Mouse (Mus musculus) hindbrain, embryonic 11.5 days (tissue): ENCODE data around the gene Kcnj9. TPM values are rescaled to one million over a fixed set of nuclear protein-coding genes. Genes with fewer than 3 reads are reported as not detected.
A peak's percentile ranks its signal among the peaks of the same experiment; 100 is the strongest.

Experiments used
- ATAC-seq: fragments of 200-750 bp; cut with Nextera tagmentation; 2 replicates; pipeline ENCODE4 v1.8.0; 2017; ENCODE audit warnings: mild to moderate bottlenecking, moderate TSS enrichment, moderate library complexity; ENCODE audit not compliant: low FRiP score
- DNase-seq: peaks from one replicate; pipeline ENCODE4 v3.0.0-alpha.2; 2015; ENCODE audit warnings: low spot score
- H3K27ac ChIP-seq: fragments of 300-500 bp; sonication (generic); 2 replicates; pipeline ENCODE4 v1.5.1; 2014; ENCODE audit warnings: mild to moderate bottlenecking, low read depth, low read length
- H3K27me3 ChIP-seq: fragments of 300-500 bp; sonication (generic); 2 replicates; pipeline ENCODE4 v1.6.1; 2014; ENCODE audit warnings: mild to moderate bottlenecking, low read length, moderate library complexity, mixed read lengths; ENCODE audit not compliant: control insufficient read depth, insufficient read depth
- H3K36me3 ChIP-seq: fragments of 300-500 bp; sonication (generic); 2 replicates; pipeline ENCODE4 v1.6.1; 2014; ENCODE audit warnings: mild to moderate bottlenecking, low read length, moderate library complexity, mixed read lengths; ENCODE audit not compliant: control insufficient read depth, insufficient read depth
- H3K4me1 ChIP-seq: fragments of 300-500 bp; sonication (generic); replicated peaks from 2 replicates; pipeline ENCODE4 v1.6.1; 2014; ENCODE audit warnings: low read length, mixed read lengths; ENCODE audit not compliant: control insufficient read depth, insufficient read depth
- H3K4me2 ChIP-seq: fragments of 300-500 bp; sonication (generic); replicated peaks from 2 replicates; pipeline ENCODE4 v1.6.1; 2014; ENCODE audit warnings: mild to moderate bottlenecking, low read depth, low read length
- H3K4me3 ChIP-seq: fragments of 300-500 bp; sonication (generic); 2 replicates; pipeline ENCODE4 v1.5.1; 2014; ENCODE audit warnings: low read depth, low read length
- H3K9ac ChIP-seq: fragments of 300-500 bp; sonication (generic); 2 replicates; pipeline ENCODE4 v1.6.1; 2014; ENCODE audit warnings: low read depth, low read length
- H3K9me3 ChIP-seq: fragments of 300-500 bp; sonication (generic); 2 replicates; pipeline ENCODE4 v1.6.1; 2016; ENCODE audit warnings: low read length; ENCODE audit not compliant: control insufficient read depth
- WGBS: fragments of 180-500 bp; shearing (Covaris S2); extraction: QIAGEN DNeasy Blood & Tissue Kit; methylation state at CpG from one replicate; pipeline ENCODE4 v1.1.7; 2014; 5-methylcytosine and 5-hydroxymethylcytosine counted together
- polyA plus RNA-seq: library from polyadenylated mRNA; unstranded; fragments of >200 nt; fragmentation: Nextera tagmentation; extraction: Ambion mirVana; gene quantifications from 2 replicates; pipeline ENCODE4 v1.2.1, GENCODE M21; 2014

Kcnj9 gene
- polyA plus RNA-seq, 1 experiment from 2014 or later: 0.46 TPM

DNA sequence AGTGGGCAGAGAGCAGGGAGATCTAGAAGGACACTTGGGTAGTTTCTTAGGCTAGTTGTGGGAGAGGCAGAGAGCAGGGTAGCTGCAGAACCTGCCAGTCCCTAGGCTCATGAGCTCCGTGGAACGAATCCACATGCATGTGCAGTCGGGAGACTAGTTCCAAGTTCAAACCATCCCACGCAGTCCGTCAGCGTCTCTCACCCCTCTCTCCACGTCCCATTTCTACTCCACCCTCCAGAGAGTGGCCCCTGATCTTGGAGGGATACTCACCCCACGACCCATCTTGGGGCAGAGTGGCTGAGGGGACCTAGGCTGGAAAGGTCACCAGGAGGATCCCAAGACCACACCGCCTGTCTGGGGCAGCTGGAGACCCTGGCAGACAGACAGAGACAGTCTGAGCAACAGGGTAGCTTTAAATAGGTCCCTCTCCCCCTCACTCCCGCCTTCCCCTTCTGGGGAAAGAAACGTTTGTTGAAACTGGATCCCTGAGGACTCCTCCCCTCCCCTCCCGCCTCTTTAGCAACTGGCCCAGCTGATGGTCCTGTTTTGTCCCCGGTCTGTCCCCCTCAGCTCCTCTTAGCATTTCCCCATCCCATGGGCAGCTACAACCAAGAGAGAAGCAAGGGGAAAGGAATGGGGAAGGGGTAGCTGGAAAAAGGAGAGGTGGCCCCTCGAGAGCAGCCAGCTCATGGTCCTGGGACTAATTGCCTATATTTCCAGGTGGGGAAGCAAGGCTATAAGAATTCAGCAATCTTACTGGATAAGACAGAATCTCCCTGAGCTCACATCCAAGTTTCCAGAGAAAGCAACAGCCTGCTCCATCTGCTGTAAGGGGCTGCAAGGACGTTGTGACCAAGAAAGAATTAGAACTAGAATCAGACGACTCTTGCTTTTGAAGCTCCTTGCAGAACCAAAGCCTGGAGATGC lies 31.2 kb downstream of the Kcnj9 start, which contains the start of gene Atp1a2:
Atp1a2 (minus strand) TSS at position 454 of the 927 bp plus-strand sequence.
- Histone ChIP-seq H3K27me3 (no peaks in the 10 kb centered on the region; the same call in 1 of the 2 replicates), H3K4me1 (peaks cover 15% of the 10 kb centered on the region), H3K9me3 (no peaks in the 10 kb centered on the region), H3K9ac (no peak within 1 kb of the TSS; the same call in 1 of the 2 replicates), H3K27ac (no peak within 1 kb of the TSS), H3K4me3 (no peak within 1 kb of the TSS), H3K4me2 (peak within 1 kb of the TSS; percentile 14), H3K36me3 (no peaks in the 10 kb centered on the region)
- 12% methylated on average over 16 of the region's 16 CpGs for WGBS
- DNase-seq: no peak
- ATAC-seq: peak; percentile 16; the same call in 1 of the 2 replicates

DNA sequence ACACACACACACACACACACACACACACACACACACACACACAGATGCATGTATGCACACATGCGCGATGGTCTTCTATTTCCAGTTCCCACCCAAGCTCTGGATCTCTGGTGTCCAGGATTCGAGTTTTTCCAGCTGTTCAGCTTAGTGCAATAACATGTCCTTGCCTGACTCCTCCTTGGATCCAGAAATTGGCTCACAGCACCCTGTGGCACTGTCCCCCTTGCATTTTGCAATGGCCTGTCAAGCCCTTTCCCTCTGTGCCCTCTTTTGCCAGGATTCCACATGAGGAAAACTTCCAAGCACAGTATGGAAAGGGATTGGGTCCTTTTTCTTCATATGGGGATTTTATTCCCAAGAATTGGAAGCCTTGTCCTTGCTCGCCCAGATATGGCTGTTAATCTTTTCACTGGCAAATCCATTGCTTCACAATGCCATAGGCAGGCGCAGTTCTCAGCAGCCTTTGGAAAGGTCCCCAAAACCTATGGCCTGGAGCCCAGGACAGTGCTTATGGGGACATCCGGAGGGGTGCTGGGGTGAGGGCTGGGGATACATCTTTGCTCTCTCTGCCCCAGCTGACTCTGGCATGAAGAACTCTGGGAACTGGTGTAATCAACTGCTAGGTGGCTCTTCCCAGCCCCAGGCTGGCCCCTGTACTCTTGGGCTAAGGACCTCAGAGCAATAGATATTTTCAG lies 32.2 kb downstream of the Kcnj9 start:
- H3K4me1 ChIP-seq: peaks cover 14% of the 10 kb centered on the region
- H3K4me3 ChIP-seq: no peak overlapping the region
- no peak overlapping the region for H3K27ac ChIP-seq
- no peaks in the 10 kb centered on the region for H3K36me3 ChIP-seq
- 81% methylated on average over 6 of the region's 6 CpGs for WGBS
- no peak overlapping the region; the same call in 1 of the 2 replicates for H3K9ac ChIP-seq
- H3K4me2 ChIP-seq: peak overlapping the region; percentile 14
- DNase-seq (no peak), ATAC-seq (no peak)
- H3K27me3 ChIP-seq: no peaks in the 10 kb centered on the region; the same call in 1 of the 2 replicates
- no peaks in the 10 kb centered on the region for H3K9me3 ChIP-seq

DNA sequence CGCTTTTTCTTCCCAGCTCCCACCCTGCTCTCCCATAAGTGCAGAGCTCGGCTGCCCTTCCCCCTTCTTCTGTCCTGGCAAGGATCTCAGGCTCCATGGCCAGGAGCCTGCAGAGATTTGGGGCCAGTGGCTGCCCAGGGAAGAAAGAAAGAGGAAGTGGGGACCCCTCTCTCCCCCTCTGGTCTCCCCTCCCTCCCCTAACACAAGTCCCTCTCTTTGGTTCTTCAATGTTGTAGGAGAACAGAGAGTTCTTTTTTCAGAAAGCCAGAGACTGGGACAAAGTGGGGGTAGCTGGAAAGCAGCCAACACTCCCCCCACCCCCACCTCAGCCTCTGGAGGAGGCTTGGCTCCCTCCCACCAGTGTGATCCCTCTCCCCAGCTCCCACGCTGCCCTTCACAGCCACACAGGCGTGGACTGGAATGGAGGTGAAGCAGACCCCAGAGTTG lies 33.3 kb downstream of the Kcnj9 start:
- no peaks in the 10 kb centered on the region; the same call in 1 of the 2 replicates for H3K27me3 ChIP-seq
- H3K4me3 ChIP-seq: no peak overlapping the region
- peaks cover 12% of the 10 kb centered on the region for H3K4me1 ChIP-seq
- H3K4me2 ChIP-seq: no peak overlapping the region
- peak overlapping the region; percentile 17; the same call in 1 of the 2 replicates for H3K27ac ChIP-seq
- ATAC-seq: no peak
- 60% methylated on average over 4 of the region's 4 CpGs for WGBS
- no peaks in the 10 kb centered on the region for H3K36me3 ChIP-seq
- no peak for DNase-seq
- no peak overlapping the region for H3K9ac ChIP-seq
- H3K9me3 ChIP-seq: no peaks in the 10 kb centered on the region

DNA sequence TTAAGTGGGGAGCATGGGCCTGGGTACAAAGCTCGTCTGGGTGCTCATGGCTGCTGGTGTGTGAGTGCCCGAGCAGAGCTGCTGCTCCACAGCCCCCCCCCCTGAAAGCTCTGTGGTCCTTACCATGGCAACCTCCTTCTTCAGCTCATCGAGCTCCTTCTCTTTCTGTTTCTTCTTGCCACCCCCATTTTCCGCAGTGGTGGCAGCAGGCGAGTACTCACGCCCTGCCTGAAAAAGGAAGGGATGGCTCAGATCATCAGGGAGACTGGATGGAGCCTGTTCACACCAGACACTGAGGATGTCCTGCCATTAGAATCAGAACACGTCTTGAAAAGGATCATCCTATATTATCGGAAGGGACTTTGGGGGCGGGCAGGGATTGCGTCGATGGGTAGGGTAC lies 35.7 kb downstream of the Kcnj9 start:
- H3K27me3 ChIP-seq: no peaks in the 10 kb centered on the region
- WGBS: 87% methylated on average over 11 of the region's 11 CpGs
- no peak for DNase-seq
- ATAC-seq: no peak
- no peak overlapping the region for H3K4me3 ChIP-seq
- no peak overlapping the region for H3K27ac ChIP-seq
- H3K9ac ChIP-seq: no peak overlapping the region
- H3K9me3 ChIP-seq: no peaks in the 10 kb centered on the region
- H3K4me1 ChIP-seq: peaks cover 12% of the 10 kb centered on the region
- H3K4me2 ChIP-seq: no peak overlapping the region
- no peaks in the 10 kb centered on the region for H3K36me3 ChIP-seq

DNA sequence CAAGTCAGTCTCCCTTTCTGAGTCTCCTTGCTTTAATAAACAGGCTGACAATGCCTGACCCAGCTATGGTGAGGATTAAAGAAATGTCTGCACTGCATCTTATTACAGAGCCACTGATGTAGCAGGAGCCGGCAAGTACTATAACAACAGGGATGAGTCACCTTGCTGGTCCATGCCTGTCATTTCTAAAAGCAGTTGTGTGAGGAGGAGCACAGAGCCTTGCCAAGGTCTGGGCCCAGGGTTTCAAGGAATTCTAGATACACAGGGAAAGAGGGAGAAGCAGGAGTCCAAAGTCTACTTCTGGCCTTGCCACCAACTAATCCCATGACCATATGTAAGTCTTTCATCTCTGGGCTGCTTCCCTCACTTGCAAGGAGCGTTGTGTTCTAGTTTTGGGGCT lies 36.2 kb downstream of the Kcnj9 start:
- Histone ChIP-seq H3K4me2 (no peak overlapping the region), H3K27ac (no peak overlapping the region), H3K4me1 (peaks cover 8% of the 10 kb centered on the region), H3K9ac (no peak overlapping the region), H3K9me3 (no peaks in the 10 kb centered on the region), H3K27me3 (no peaks in the 10 kb centered on the region), H3K4me3 (no peak overlapping the region), H3K36me3 (no peaks in the 10 kb centered on the region)
- DNase-seq (no peak), ATAC-seq (no peak)
- 95% methylated on average over 2 of the region's 2 CpGs for WGBS

DNA sequence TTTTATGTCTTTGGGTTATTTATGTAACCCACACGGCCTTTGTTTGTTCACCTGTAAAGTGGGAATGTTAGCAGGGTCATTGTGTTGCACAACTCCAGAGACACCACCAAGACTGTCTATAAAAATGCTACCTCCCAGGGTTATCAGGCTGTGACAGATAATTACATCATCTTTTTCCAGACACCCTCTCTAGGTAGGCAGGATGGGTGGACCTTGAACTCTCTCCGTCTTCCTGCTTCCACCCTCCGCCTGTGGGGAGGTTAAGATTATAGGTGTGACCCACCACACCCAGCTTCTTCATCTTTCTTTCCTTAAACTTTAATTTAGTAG lies 39.5 kb downstream of the Kcnj9 start:
- 89% methylated on average over 3 of the region's 3 CpGs for WGBS
- Histone ChIP-seq H3K4me1 (no peaks in the 10 kb centered on the region), H3K4me2 (no peak overlapping the region), H3K27me3 (no peaks in the 10 kb centered on the region), H3K27ac (no peak overlapping the region), H3K4me3 (no peak overlapping the region), H3K9ac (no peak overlapping the region), H3K36me3 (no peaks in the 10 kb centered on the region), H3K9me3 (no peaks in the 10 kb centered on the region)
- ATAC-seq: no peak
- DNase-seq: no peak

DNA sequence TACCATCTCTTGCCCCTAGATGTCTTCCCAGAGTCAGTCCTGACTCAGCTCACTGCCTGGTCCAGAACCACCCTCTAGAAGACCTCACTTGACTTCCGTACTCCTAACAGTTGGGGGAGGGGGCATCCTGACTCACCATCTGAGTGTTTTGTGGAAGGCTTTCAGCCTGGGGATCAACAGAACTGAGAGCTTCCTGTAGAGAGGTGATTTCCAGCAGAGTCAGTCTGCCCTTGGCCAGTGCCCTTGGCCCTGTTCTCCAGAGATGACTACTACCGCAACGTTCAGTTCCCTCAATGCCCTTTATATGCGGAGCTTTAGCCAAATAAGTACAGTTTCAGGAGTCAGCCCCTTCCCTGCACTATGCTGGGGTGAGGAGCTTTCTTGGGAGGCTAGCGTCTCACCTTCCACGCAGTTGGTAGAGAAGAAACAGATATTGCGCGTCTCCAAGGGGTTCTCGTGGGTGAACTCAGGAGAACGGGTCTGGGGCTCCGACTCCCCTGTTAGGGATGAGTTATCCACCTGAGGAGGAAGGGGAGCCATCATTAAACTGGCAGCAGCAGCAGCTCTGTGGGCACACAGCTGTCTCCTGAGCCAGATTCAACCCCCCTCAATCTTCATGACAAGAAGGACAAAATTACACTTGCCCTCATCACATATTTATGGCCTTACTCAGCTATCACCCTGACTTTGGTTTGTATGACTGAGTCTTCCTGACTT lies 40.1 kb downstream of the Kcnj9 start:
- H3K9me3 ChIP-seq: no peaks in the 10 kb centered on the region
- H3K27me3 ChIP-seq: no peaks in the 10 kb centered on the region
- no peak overlapping the region for H3K9ac ChIP-seq
- no peaks in the 10 kb centered on the region for H3K4me1 ChIP-seq
- ATAC-seq (no peak), DNase-seq (no peak)
- no peaks in the 10 kb centered on the region for H3K36me3 ChIP-seq
- no peak overlapping the region for H3K27ac ChIP-seq
- 90% methylated on average over 11 of the region's 11 CpGs for WGBS
- no peak overlapping the region for H3K4me2 ChIP-seq
- H3K4me3 ChIP-seq: no peak overlapping the region

DNA sequence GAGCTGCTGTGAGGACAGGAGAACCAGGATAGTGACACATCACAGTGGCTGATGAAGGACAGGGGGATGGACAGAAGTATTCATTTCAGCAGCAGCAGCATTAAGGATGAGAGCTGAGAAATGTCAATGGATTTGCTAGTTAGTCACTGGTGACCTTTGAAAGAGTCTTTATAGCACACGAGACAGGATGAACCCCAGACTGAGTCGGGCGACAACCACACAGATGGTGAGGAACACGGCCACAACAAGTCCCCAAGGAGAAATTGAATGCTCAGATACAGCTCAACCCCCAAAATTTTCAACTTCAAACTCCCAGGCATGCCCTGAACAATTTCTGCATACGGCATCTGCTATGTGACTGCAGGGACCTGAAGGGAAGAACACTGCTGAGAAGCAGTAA lies 42.4 kb downstream of the Kcnj9 start:
- Histone ChIP-seq H3K27ac (no peak overlapping the region), H3K4me2 (no peak overlapping the region), H3K9ac (no peak overlapping the region), H3K9me3 (no peaks in the 10 kb centered on the region), H3K4me3 (no peak overlapping the region), H3K4me1 (no peaks in the 10 kb centered on the region), H3K27me3 (no peaks in the 10 kb centered on the region), H3K36me3 (no peaks in the 10 kb centered on the region)
- DNase-seq (no peak), ATAC-seq (no peak)
- 74% methylated on average over 5 of the region's 5 CpGs for WGBS
